Mouse (Mus musculus) lung, adult 2 months (tissue): Measurements from ENCODE around the gene Ankrd13c.

Source experiments
- CTCF ChIP-seq: fragments of 200-500 bp; IDR thresholded peaks from 2 replicates; pipeline ENCODE4 v1.5.1; 2011; ENCODE audit warnings: mild to moderate bottlenecking, low read length, control low read depth; ENCODE audit not compliant: insufficient read depth
- POLR2A ChIP-seq: fragments of 200-500 bp; IDR thresholded peaks from 2 replicates; pipeline ENCODE4 v1.6.1; 2011; ENCODE audit warnings: low read depth, mild to moderate bottlenecking, control low read depth, low read length, borderline replicate concordance; ENCODE audit errors: extremely low read depth

- TF ChIP-seq POLR2A: no peak
- TF ChIP-seq CTCF: no peak
Observed at GRCm38 (mm10) chr3:157956201-157956600, 9.2 kb downstream of the Ankrd13c start.
